Mouse (Mus musculus) macrophage (primary cell): ENCODE results near the gene Ptgfrn. TPM values are rescaled to one million over a fixed set of nuclear protein-coding genes. Genes with fewer than 3 reads are reported as not detected.

Experiments
- H3K27ac ChIP-seq: fragments of 350-480 bp; formaldehyde crosslinking; 2 replicates; pipeline ENCODE4 v1.9.0; 2021
- H3K36me3 ChIP-seq: fragments of 350-480 bp; formaldehyde crosslinking; 2 replicates; pipeline ENCODE4 v1.9.0; 2021; ENCODE audit errors: inconsistent target
- H3K4me3 ChIP-seq: fragments of 350-480 bp; formaldehyde crosslinking; 2 replicates; pipeline ENCODE4 v1.9.0; 2021; ENCODE audit errors: inconsistent target
- H3K79me2 ChIP-seq: fragments of 350-480 bp; formaldehyde crosslinking; 2 replicates; pipeline ENCODE4 v1.9.0; 2021; ENCODE audit errors: inconsistent target
- WGBS: methylation state at CpG from one replicate; pipeline ENCODE4 v1.1.7; 2026; ENCODE audit warnings: inconsistent platforms; ENCODE audit not compliant: missing documents; 5-methylcytosine and 5-hydroxymethylcytosine counted together
- polyA plus RNA-seq: library from polyadenylated mRNA; stranded (reverse); fragments of 250-400 nt; gene quantifications from 3 replicates; pipeline ENCODE4 v1.2.4, GENCODE M21; 2018; ENCODE audit warnings: inconsistent platforms

Ptgfrn gene
- polyA plus RNA-seq, 1 experiment from 2014 or later, result 0.67 TPM

GRCm38 (mm10) chr3:101051601-101052000, 58.5 kb downstream of the Ptgfrn start:
- Histone ChIP-seq H3K36me3 (no peaks in the 10 kb centered on the region), H3K27ac (no peak overlapping the region), H3K79me2 (no peaks in the 10 kb centered on the region), H3K4me3 (no peak overlapping the region)
- 84% methylated on average over 4 of the region's 4 CpGs for WGBS

- Histone ChIP-seq H3K79me2 (no peaks in the 10 kb centered on the region), H3K4me3 (no peak overlapping the region), H3K36me3 (no peaks in the 10 kb centered on the region), H3K27ac (no peak overlapping the region)
- 85% methylated on average over 5 of the region's 9 CpGs for WGBS
These were observed 60.1 kb downstream of the Ptgfrn start for GRCm38 (mm10) chr3:101049997-101050396.

- Histone ChIP-seq H3K36me3 (no peaks in the 10 kb centered on the region), H3K27ac (no peak overlapping the region), H3K4me3 (no peak overlapping the region), H3K79me2 (no peaks in the 10 kb centered on the region)
- 88% methylated on average over 2 of the region's 2 CpGs for WGBS
These were observed 61.3 kb downstream of the Ptgfrn start for GRCm38 (mm10) chr3:101048781-101049180.

- Histone ChIP-seq H3K4me3 (no peak overlapping the region), H3K27ac (no peak overlapping the region), H3K36me3 (no peaks in the 10 kb centered on the region), H3K79me2 (no peaks in the 10 kb centered on the region)
- 85% methylated on average over 12 of the region's 15 CpGs for WGBS
These were observed 62.3 kb downstream of the Ptgfrn start for GRCm38 (mm10) chr3:101047586-101048275.

- Histone ChIP-seq H3K4me3 (no peak overlapping the region), H3K36me3 (no peaks in the 10 kb centered on the region), H3K79me2 (no peaks in the 10 kb centered on the region), H3K27ac (no peak overlapping the region)
- 90% methylated on average over 15 of the region's 15 CpGs for whole genome bisulfite sequencing
These were observed 64.6 kb downstream of the Ptgfrn start for GRCm38 (mm10) chr3:101045431-101045830.

GRCm38 (mm10) chr3:101044686-101045085, 65.4 kb downstream of the Ptgfrn start:
- Histone ChIP-seq H3K79me2 (no peaks in the 10 kb centered on the region), H3K27ac (no peak overlapping the region), H3K4me3 (no peak overlapping the region), H3K36me3 (no peaks in the 10 kb centered on the region)
- 95% methylated on average over 6 of the region's 6 CpGs for WGBS

- WGBS, result 93% methylated on average over 7 of the region's 7 CpGs
- no peaks in the 10 kb centered on the region for H3K79me2 ChIP-seq
- no peak overlapping the region for H3K27ac ChIP-seq
- no peak overlapping the region for H3K4me3 ChIP-seq
- H3K36me3 ChIP-seq, result no peaks in the 10 kb centered on the region
These were observed 68.1 kb downstream of the Ptgfrn start for GRCm38 (mm10) chr3:101041997-101042396.

GRCm38 (mm10) chr3:101037984-101038545, 72.0 kb downstream of the Ptgfrn start:
- Histone ChIP-seq H3K4me3 (no peak overlapping the region), H3K36me3 (no peaks in the 10 kb centered on the region), H3K27ac (no peak overlapping the region), H3K79me2 (no peaks in the 10 kb centered on the region)
- 42% methylated on average over 5 of the region's 5 CpGs for WGBS

GRCm38 (mm10) chr3:101036001-101036400, 74.1 kb downstream of the Ptgfrn start:
- Histone ChIP-seq H3K79me2 (no peaks in the 10 kb centered on the region), H3K27ac (no peak overlapping the region), H3K4me3 (no peak overlapping the region), H3K36me3 (no peaks in the 10 kb centered on the region)
- WGBS, result 94% methylated on average over 2 of the region's 2 CpGs

- Histone ChIP-seq H3K36me3 (no peaks in the 10 kb centered on the region), H3K79me2 (no peaks in the 10 kb centered on the region), H3K4me3 (no peak overlapping the region), H3K27ac (no peak overlapping the region)
- WGBS, result over 99% methylated on average over 9 of the region's 9 CpGs
These were observed 75.6 kb downstream of the Ptgfrn start for GRCm38 (mm10) chr3:101034509-101034908.

- no peaks in the 10 kb centered on the region for H3K36me3 ChIP-seq
- H3K27ac ChIP-seq, result no peak overlapping the region
- no peak overlapping the region for H3K4me3 ChIP-seq
- H3K79me2 ChIP-seq, result no peaks in the 10 kb centered on the region
- 55% methylated on average over 4 of the region's 4 CpGs for WGBS
These were observed 76.4 kb downstream of the Ptgfrn start for GRCm38 (mm10) chr3:101033644-101034043.

- 54% methylated on average over 7 of the region's 7 CpGs for whole genome bisulfite sequencing
- Histone ChIP-seq H3K36me3 (no peaks in the 10 kb centered on the region), H3K27ac (no peak overlapping the region), H3K4me3 (no peak overlapping the region), H3K79me2 (no peaks in the 10 kb centered on the region)
These were observed 78.5 kb downstream of the Ptgfrn start for GRCm38 (mm10) chr3:101031456-101032142.

- no peaks in the 10 kb centered on the region for H3K36me3 ChIP-seq
- no peak overlapping the region for H3K27ac ChIP-seq
- no peak overlapping the region for H3K4me3 ChIP-seq
- H3K79me2 ChIP-seq, result no peaks in the 10 kb centered on the region
- 42% methylated on average over 1 of the region's 1 CpGs for WGBS
These were observed 79.4 kb downstream of the Ptgfrn start for GRCm38 (mm10) chr3:101030630-101031029.

- Histone ChIP-seq H3K36me3 (no peaks in the 10 kb centered on the region), H3K27ac (no peak within 1 kb of the TSS), H3K4me3 (no peak within 1 kb of the TSS), H3K79me2 (no peaks in the 10 kb centered on the region)
- WGBS, result 43% methylated on average over 4 of the region's 4 CpGs
These were observed 80.7 kb downstream of the Ptgfrn start, which contains the start of gene Cd101 for GRCm38 (mm10) chr3:101029339-101029738. Gene Cd101 (minus strand): TSS chr3:101029556.

GRCm38 (mm10) chr3:101026741-101027140, 83.3 kb downstream of the Ptgfrn start:
- Histone ChIP-seq H3K27ac (no peak overlapping the region), H3K4me3 (no peak overlapping the region), H3K36me3 (no peaks in the 10 kb centered on the region), H3K79me2 (no peaks in the 10 kb centered on the region)
- WGBS, result 100% methylated on average over 1 of the region's 1 CpGs
